Mouse (Mus musculus): ENCODE results near the gene Ifnar1. TPM values are rescaled to one million over a fixed set of nuclear protein-coding genes. Genes with fewer than 3 reads are reported as not detected.
"Not testable (repeated sequence)": the region's sequence is repeated elsewhere in the genome, so short reads cannot be mapped to it uniquely, and the experiment has no call there.

Ifnar1 gene
- 47.2 and 47.3 TPM in 2 replicates for polyA plus RNA-seq (2015; fragmentation: Nextera tagmentation; extraction: Ambion mirVana)

- Histone ChIP-seq H3K27ac (ENCODE audit: low read length) (peak within 1 kb of the TSS; percentile 98), H3K4me1 (ENCODE audit: control insufficient read depth, insufficient read depth, low read length) (peaks cover 8% of the 10 kb centered on the region; the same call in 1 of the 2 replicates), H3K27me3 (ENCODE audit: control insufficient read depth, insufficient read depth, low read length) (no peaks in the 10 kb centered on the region), H3K9me3 (replicated peaks; ENCODE audit: control insufficient read depth, low read length) (no peaks in the 10 kb centered on the region), H3K9ac (ENCODE audit: low read length) (peak within 1 kb of the TSS; percentile 92), H3K4me2 (ENCODE audit: low read depth, low read length) (peak within 1 kb of the TSS; percentile 78), H3K36me3 (ENCODE audit: control insufficient read depth, insufficient read depth, low read length) (peaks cover 5% of the 10 kb centered on the region; the same call in 1 of the 2 replicates), H3K4me3 (replicated peaks; ENCODE audit: low read length) (peak within 1 kb of the TSS; percentile 86)
- WGBS: under 1% methylated on average over 68 of the region's 68 CpGs
- peak; percentile 100 for ATAC-seq (ENCODE audit: insufficient read depth, low FRiP score)
These were observed at the start of gene Ifnar1 for GRCm38 (mm10) chr16:91484808-91485700. Gene Ifnar1 (plus strand): TSS chr16:91485238.

GRCm38 (mm10) chr16:91438081-91438480, 47.0 kb upstream of the Ifnar1 start:
- Histone ChIP-seq H3K4me2 (ENCODE audit: low read depth, low read length) (no peak overlapping the region), H3K9ac (ENCODE audit: low read length) (no peak overlapping the region), H3K27me3 (ENCODE audit: control insufficient read depth, insufficient read depth, low read length) (no peaks in the 10 kb centered on the region), H3K4me3 (replicated peaks; ENCODE audit: low read length) (no peak overlapping the region), H3K9me3 (replicated peaks; ENCODE audit: control insufficient read depth, low read length) (no peaks in the 10 kb centered on the region), H3K36me3 (ENCODE audit: control insufficient read depth, insufficient read depth, low read length) (no peaks in the 10 kb centered on the region), H3K27ac (ENCODE audit: low read length) (no peak overlapping the region), H3K4me1 (ENCODE audit: control insufficient read depth, insufficient read depth, low read length) (peaks cover 11% of the 10 kb centered on the region; the same call in 1 of the 2 replicates)
- 68% methylated on average over 3 of the region's 3 CpGs for WGBS
- no peak for ATAC-seq (ENCODE audit: insufficient read depth, low FRiP score)

GRCm38 (mm10) chr16:91438599-91438998, 46.4 kb upstream of the Ifnar1 start:
- not testable (repeated sequence) for H3K4me2 ChIP-seq (ENCODE audit: low read depth, low read length); H3K27me3 ChIP-seq (ENCODE audit: control insufficient read depth, insufficient read depth, low read length); H3K9me3 ChIP-seq (replicated peaks; ENCODE audit: control insufficient read depth, low read length); ATAC-seq (ENCODE audit: insufficient read depth, low FRiP score); H3K27ac ChIP-seq (ENCODE audit: low read length); H3K36me3 ChIP-seq (ENCODE audit: control insufficient read depth, insufficient read depth, low read length); H3K9ac ChIP-seq (ENCODE audit: low read length); H3K4me3 ChIP-seq (replicated peaks; ENCODE audit: low read length)
- H3K4me1 ChIP-seq (ENCODE audit: control insufficient read depth, insufficient read depth, low read length): peaks cover 11% of the 10 kb centered on the region; the same call in 1 of the 2 replicates
- WGBS: 72% methylated on average over 1 of the region's 1 CpGs

- peak; percentile 76 for ATAC-seq (ENCODE audit: insufficient read depth, low FRiP score)
- Histone ChIP-seq H3K4me3 (replicated peaks; ENCODE audit: low read length) (no peak overlapping the region), H3K27ac (ENCODE audit: low read length) (no peak overlapping the region), H3K4me2 (ENCODE audit: low read depth, low read length) (no peak overlapping the region), H3K9ac (ENCODE audit: low read length) (no peak overlapping the region), H3K27me3 (ENCODE audit: control insufficient read depth, insufficient read depth, low read length) (no peaks in the 10 kb centered on the region), H3K9me3 (replicated peaks; ENCODE audit: control insufficient read depth, low read length) (no peaks in the 10 kb centered on the region), H3K36me3 (ENCODE audit: control insufficient read depth, insufficient read depth, low read length) (no peaks in the 10 kb centered on the region), H3K4me1 (ENCODE audit: control insufficient read depth, insufficient read depth, low read length) (peaks cover 11% of the 10 kb centered on the region; the same call in 1 of the 2 replicates)
- 35% methylated on average over 7 of the region's 7 CpGs for WGBS
These were observed 43.7 kb upstream of the Ifnar1 start for GRCm38 (mm10) chr16:91441366-91441765.

GRCm38 (mm10) chr16:91441811-91442240, 43.2 kb upstream of the Ifnar1 start:
- peaks cover 11% of the 10 kb centered on the region; the same call in 1 of the 2 replicates for H3K4me1 ChIP-seq (ENCODE audit: control insufficient read depth, insufficient read depth, low read length)
- no peaks in the 10 kb centered on the region for H3K27me3 ChIP-seq (ENCODE audit: control insufficient read depth, insufficient read depth, low read length)
- no peak overlapping the region for H3K4me3 ChIP-seq (replicated peaks; ENCODE audit: low read length)
- no peak overlapping the region for H3K4me2 ChIP-seq (ENCODE audit: low read depth, low read length)
- ATAC-seq (ENCODE audit: insufficient read depth, low FRiP score): peak; percentile 83
- H3K9me3 ChIP-seq (replicated peaks; ENCODE audit: control insufficient read depth, low read length): no peaks in the 10 kb centered on the region
- 69% methylated on average over 7 of the region's 7 CpGs for WGBS
- no peaks in the 10 kb centered on the region for H3K36me3 ChIP-seq (ENCODE audit: control insufficient read depth, insufficient read depth, low read length)
- no peak overlapping the region for H3K9ac ChIP-seq (ENCODE audit: low read length)
- no peak overlapping the region for H3K27ac ChIP-seq (ENCODE audit: low read length)

GRCm38 (mm10) chr16:91442446-91442845, 42.6 kb upstream of the Ifnar1 start:
- Histone ChIP-seq H3K27ac (ENCODE audit: low read length) (no peak overlapping the region), H3K9ac (ENCODE audit: low read length) (no peak overlapping the region), H3K9me3 (replicated peaks; ENCODE audit: control insufficient read depth, low read length) (no peaks in the 10 kb centered on the region), H3K4me3 (replicated peaks; ENCODE audit: low read length) (no peak overlapping the region), H3K4me2 (ENCODE audit: low read depth, low read length) (no peak overlapping the region), H3K4me1 (ENCODE audit: control insufficient read depth, insufficient read depth, low read length) (peaks cover 16% of the 10 kb centered on the region), H3K36me3 (ENCODE audit: control insufficient read depth, insufficient read depth, low read length) (no peaks in the 10 kb centered on the region), H3K27me3 (ENCODE audit: control insufficient read depth, insufficient read depth, low read length) (no peaks in the 10 kb centered on the region)
- 65% methylated on average over 4 of the region's 4 CpGs for WGBS
- ATAC-seq (ENCODE audit: insufficient read depth, low FRiP score): no peak

- no peaks in the 10 kb centered on the region for H3K9me3 ChIP-seq (replicated peaks; ENCODE audit: control insufficient read depth, low read length)
- no peak overlapping the region for H3K4me3 ChIP-seq (replicated peaks; ENCODE audit: low read length)
- ATAC-seq (ENCODE audit: insufficient read depth, low FRiP score): no peak
- H3K4me2 ChIP-seq (ENCODE audit: low read depth, low read length): no peak overlapping the region
- H3K4me1 ChIP-seq (ENCODE audit: control insufficient read depth, insufficient read depth, low read length): peaks cover 20% of the 10 kb centered on the region
- H3K36me3 ChIP-seq (ENCODE audit: control insufficient read depth, insufficient read depth, low read length): no peaks in the 10 kb centered on the region
- H3K27me3 ChIP-seq (ENCODE audit: control insufficient read depth, insufficient read depth, low read length): no peaks in the 10 kb centered on the region
- no peak overlapping the region for H3K27ac ChIP-seq (ENCODE audit: low read length)
- 74% methylated on average over 8 of the region's 8 CpGs for WGBS
- H3K9ac ChIP-seq (ENCODE audit: low read length): no peak overlapping the region
These were observed 41.8 kb upstream of the Ifnar1 start for GRCm38 (mm10) chr16:91443211-91443611.

- no peak for ATAC-seq (ENCODE audit: insufficient read depth, low FRiP score)
- Histone ChIP-seq H3K36me3 (ENCODE audit: control insufficient read depth, insufficient read depth, low read length) (no peaks in the 10 kb centered on the region), H3K4me2 (ENCODE audit: low read depth, low read length) (no peak overlapping the region), H3K9ac (ENCODE audit: low read length) (no peak overlapping the region), H3K27ac (ENCODE audit: low read length) (no peak overlapping the region), H3K4me1 (ENCODE audit: control insufficient read depth, insufficient read depth, low read length) (peaks cover 20% of the 10 kb centered on the region), H3K4me3 (replicated peaks; ENCODE audit: low read length) (no peak overlapping the region), H3K27me3 (ENCODE audit: control insufficient read depth, insufficient read depth, low read length) (no peaks in the 10 kb centered on the region), H3K9me3 (replicated peaks; ENCODE audit: control insufficient read depth, low read length) (no peaks in the 10 kb centered on the region)
- 82% methylated on average over 4 of the region's 4 CpGs for WGBS
These were observed 40.2 kb upstream of the Ifnar1 start for GRCm38 (mm10) chr16:91444847-91445246.

- no peak for ATAC-seq (ENCODE audit: insufficient read depth, low FRiP score)
- 71% methylated on average over 5 of the region's 5 CpGs for WGBS
- H3K9me3 ChIP-seq (replicated peaks; ENCODE audit: control insufficient read depth, low read length): no peaks in the 10 kb centered on the region
- H3K36me3 ChIP-seq (ENCODE audit: control insufficient read depth, insufficient read depth, low read length): no peaks in the 10 kb centered on the region
- no peaks in the 10 kb centered on the region for H3K27me3 ChIP-seq (ENCODE audit: control insufficient read depth, insufficient read depth, low read length)
- H3K4me3 ChIP-seq (replicated peaks; ENCODE audit: low read length): no peak overlapping the region
- H3K9ac ChIP-seq (ENCODE audit: low read length): no peak overlapping the region
- H3K4me1 ChIP-seq (ENCODE audit: control insufficient read depth, insufficient read depth, low read length): peaks cover 20% of the 10 kb centered on the region
- no peak overlapping the region for H3K4me2 ChIP-seq (ENCODE audit: low read depth, low read length)
- H3K27ac ChIP-seq (ENCODE audit: low read length): no peak overlapping the region
These were observed 39.5 kb upstream of the Ifnar1 start for GRCm38 (mm10) chr16:91445566-91445965.
